ENCODE assay signal across 13 mouse cellular contexts in the genomic region with DNA sequence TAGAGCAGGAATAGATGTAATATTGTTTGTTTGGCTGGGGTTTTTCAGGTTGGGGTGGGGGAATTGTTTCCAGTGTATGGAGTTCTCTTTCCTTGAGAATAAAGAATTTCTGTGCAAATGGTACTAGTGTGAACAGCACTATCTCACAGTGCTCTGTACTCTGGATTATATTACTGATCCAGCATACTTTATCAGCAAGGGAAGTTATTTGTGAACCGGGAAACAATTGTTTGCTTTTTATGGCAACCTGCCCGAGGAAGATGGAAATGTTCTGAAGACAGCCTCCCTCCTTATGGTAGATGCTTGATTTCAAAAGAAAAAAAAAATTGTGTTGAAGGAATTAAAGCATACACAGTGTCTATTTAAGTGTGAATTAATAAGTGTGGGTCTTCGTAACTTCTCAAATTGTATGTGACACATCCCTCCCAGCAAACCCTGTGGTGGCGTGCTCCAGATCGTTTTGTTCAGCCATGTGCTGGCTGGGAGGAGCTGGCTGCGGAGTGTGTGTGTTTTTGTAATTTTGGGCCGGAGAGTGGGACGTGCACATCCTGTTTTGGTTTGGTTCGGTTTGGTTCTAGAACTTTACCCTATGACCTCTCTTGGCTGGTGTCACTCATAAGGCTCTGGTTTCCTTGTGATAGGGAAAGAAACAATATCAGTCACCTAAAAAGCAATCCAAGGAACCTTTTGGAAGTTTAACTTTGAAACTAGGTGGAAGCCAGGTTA. TPM values are rescaled to one million over a fixed set of nuclear protein-coding genes. Genes with fewer than 3 reads are reported as not detected.
DNase-seq lines count a peak whose midpoint lies in the region; ATAC-seq lines count a peak whose summit lies in the region.
"Had no signal": no experiment of that assay in that cellular context is flagged by ENCODE, and none has a peak within 500 bp of the region (broad histone marks: within the 10 kb centered on the region; RNA-seq: fewer than 3 reads in every experiment).

No protein-coding gene starts in this region.

- H3K36me3 ChIP-seq in heart, embryonic 13.5 days: no peaks in the 10 kb centered on the region
- H3K36me3 ChIP-seq in kidney, embryonic 14.5 days (ENCODE audit: control insufficient read depth, insufficient read depth, low read length): no peaks in the 10 kb centered on the region
- H3K36me3 ChIP-seq in forebrain, embryonic 10.5 days (replicated peaks): no peaks in the 10 kb centered on the region
- H3K36me3 ChIP-seq: hindbrain, embryonic 12.5 days had no signal

- no peak overlapping the region for H3K9ac ChIP-seq in heart, embryonic 13.5 days
- no peak overlapping the region for H3K9ac ChIP-seq in kidney, embryonic 14.5 days (ENCODE audit: low read depth, low read length)
- H3K9ac ChIP-seq: hindbrain, embryonic 12.5 days; limb, embryonic 12.5 days had no signal

- H3K9me3 ChIP-seq in heart, embryonic 13.5 days: no peaks in the 10 kb centered on the region
- no peaks in the 10 kb centered on the region for H3K9me3 ChIP-seq in kidney, embryonic 14.5 days (ENCODE audit: control insufficient read depth, low read length)
- H3K9me3 ChIP-seq in forebrain, embryonic 10.5 days: no peaks in the 10 kb centered on the region
- H3K9me3 ChIP-seq: hindbrain, embryonic 12.5 days; limb, embryonic 12.5 days; megakaryocyte, embryonic 14.5 days had no signal

- no peaks in the 10 kb centered on the region for H3K27me3 ChIP-seq in heart, embryonic 13.5 days (replicated peaks)
- no peaks in the 10 kb centered on the region for H3K27me3 ChIP-seq in kidney, embryonic 14.5 days (ENCODE audit: control insufficient read depth, insufficient read depth, low read length)
- no peaks in the 10 kb centered on the region for H3K27me3 ChIP-seq in forebrain, embryonic 10.5 days (ENCODE audit: poor library complexity, severe bottlenecking)
- H3K27me3 ChIP-seq: hindbrain, embryonic 12.5 days; limb, embryonic 12.5 days; megakaryocyte, embryonic 14.5 days had no signal

- ATAC-seq in heart, embryonic 13.5 days (ENCODE audit: extremely low read depth, insufficient number of reproducible peaks, low FRiP score, low TSS enrichment): no peak
- ATAC-seq in kidney, embryonic 14.5 days (ENCODE audit: low FRiP score, low TSS enrichment): peak; percentile 40; the same call in 1 of the 2 replicates
- ATAC-seq: forebrain, embryonic 14.5 days had no signal

- peak overlapping the region; percentile 53 for H3K27ac ChIP-seq in heart, embryonic 13.5 days (replicated peaks)
- peak overlapping the region; percentile 42; the same call in 1 of the 2 replicates for H3K27ac ChIP-seq in kidney, embryonic 14.5 days (ENCODE audit: low read depth, low read length)
- H3K27ac ChIP-seq in forebrain, embryonic 10.5 days: no peak overlapping the region
- H3K27ac ChIP-seq: hindbrain, embryonic 12.5 days; limb, embryonic 12.5 days had no signal

- WGBS in heart, embryonic 13.5 days: 58% methylated on average over 9 of the region's 9 CpGs
- 50% methylated on average over 9 of the region's 9 CpGs for WGBS in kidney, embryonic 14.5 days
- WGBS in forebrain, embryonic 10.5 days: 87% methylated on average over 9 of the region's 9 CpGs

- peaks cover 14% of the 10 kb centered on the region; the same call in 1 of the 2 replicates for H3K4me1 ChIP-seq in heart, embryonic 13.5 days
- 0 out of 2 replicates have a peak, but pooled peaks cover 2% of the 10 kb centered on the region for H3K4me1 ChIP-seq in kidney, embryonic 14.5 days (ENCODE audit: control insufficient read depth, insufficient read depth, low read length)
- no peaks in the 10 kb centered on the region for H3K4me1 ChIP-seq in forebrain, embryonic 10.5 days
- H3K4me1 ChIP-seq: hindbrain, embryonic 12.5 days; limb, embryonic 12.5 days had no signal

- peak; percentile 38 for DNase-seq in gastrocnemius, postnatal 25 days
- no peak for DNase-seq in gastrocnemius, postnatal 4 days (ENCODE audit: low spot score in 2 of 2)
- peak; percentile 49 for DNase-seq in lung, postnatal 14 days
- DNase-seq in T-cell, adult 2 months (ENCODE audit: low spot score): no peak
- DNase-seq in embryo, embryonic 11 days: no peak
- DNase-seq in forebrain, embryonic 10.5 days (ENCODE audit: extremely low spot score, low spot score): no peak
- DNase-seq: cerebellum, adult 11 months had no signal

- peak overlapping the region; percentile 11; the same call in 1 of the 2 replicates for H3K4me2 ChIP-seq in heart, embryonic 13.5 days
- H3K4me2 ChIP-seq in kidney, embryonic 14.5 days (replicated peaks; ENCODE audit: low read depth, low read length): no peak overlapping the region; the same call in 1 of the 2 replicates
- H3K4me2 ChIP-seq: hindbrain, embryonic 12.5 days; limb, embryonic 12.5 days had no signal

- no peak overlapping the region for H3K4me3 ChIP-seq in heart, embryonic 13.5 days
- no peak overlapping the region for H3K4me3 ChIP-seq in kidney, embryonic 14.5 days (ENCODE audit: low read length)
- no peak overlapping the region for H3K4me3 ChIP-seq in forebrain, embryonic 10.5 days
- H3K4me3 ChIP-seq: hindbrain, embryonic 12.5 days; limb, embryonic 12.5 days; megakaryocyte, embryonic 14.5 days had no signal

RNA-seq across cellular contexts. Expression of a gene that starts 59.3 kb away (rescaled TPM):
- total RNA-seq in gastrocnemius, postnatal 25 days (2021): 10 to 100 TPM; 16.8 to 22.7 TPM
- 10 to 100 TPM; 21.4 to 23.3 TPM for total RNA-seq in gastrocnemius, postnatal 4 days (2021)
- 5.8 and 6.0 TPM in 2 replicates for polyA plus RNA-seq in heart, embryonic 13.5 days (2015; fragmentation: Nextera tagmentation; extraction: Ambion mirVana)
- polyA plus RNA-seq in kidney, embryonic 14.5 days (2014; fragmentation: Nextera tagmentation; extraction: Ambion mirVana): 59.7 and 67.9 TPM in 2 replicates
- polyA plus RNA-seq in forebrain, embryonic 10.5 days (2016; fragmentation: Nextera tagmentation; extraction: Ambion mirVana): 24.3 and 25.5 TPM in 2 replicates

Comparison
In these comparisons a context has a peak if more than half of its experiments do, and no peak if none do; other contexts are left out.
1. DNase-seq: peak in gastrocnemius, postnatal 25 days (single experiment) and lung, postnatal 14 days (single experiment); none in gastrocnemius, postnatal 4 days (0 of 2), T-cell, adult 2 months (single experiment), embryo, embryonic 11 days (single experiment) and forebrain, embryonic 10.5 days (single experiment).